Mouse (Mus musculus) megakaryocyte-erythroid progenitor cell, adult 5-6 weeks (primary cell): ENCODE results near the gene Cdkn2b. TPM values are rescaled to one million over a fixed set of nuclear protein-coding genes. Genes with fewer than 3 reads are reported as not detected.

ENCODE experiments used
- ATAC-seq: replicated peaks from 2 replicates; pipeline ENCODE4 v1.8.0; 2016; ENCODE audit warnings: mild to moderate bottlenecking, inconsistent platforms; ENCODE audit not compliant: severe bottlenecking, poor library complexity, low FRiP score, low TSS enrichment
- total RNA-seq, 2 experiments: library from RNA; stranded (forward) in 1 of 2; stranded (reverse) in 1 of 2; fragments of 200-1000, 215-1000 nt in 1 of 2; fragments of >200 nt in 1 of 2; fragmentation: Nextera tagmentation in 1 of 2; gene quantifications; 2 replicates each; pipeline ENCODE4 v1.2.3; 2014 to 2017

Gene Cdkn2b
- total RNA-seq, 2 experiments from 2014 or later: not detected

DNA sequence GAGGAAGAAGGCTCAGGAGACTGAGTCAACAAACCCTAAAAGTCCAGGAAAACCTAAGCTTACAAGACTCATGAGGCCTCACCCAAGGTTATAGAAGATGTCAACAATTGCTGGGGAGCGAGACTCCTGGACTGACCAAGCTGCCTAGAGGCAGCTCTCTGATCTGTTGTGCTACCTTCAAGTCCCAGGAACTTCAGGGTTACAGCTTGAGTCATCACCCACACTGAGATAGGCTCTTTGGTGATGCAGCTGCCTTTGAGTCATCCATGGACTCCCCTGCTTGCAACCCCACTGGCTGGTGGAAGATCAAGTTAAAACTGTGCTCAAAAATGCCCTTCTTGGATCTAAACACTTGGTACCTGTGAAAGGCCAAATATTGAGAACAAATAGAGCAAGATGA is 53.1 kb downstream of the Cdkn2b start:
- ATAC-seq: no peak

Other genes starting within 250 kb of the Cdkn2b start
- 30.9 and 31.5 TPM in 2 replicates for gene Mtap, start 173.9 kb downstream of the Cdkn2b start, total RNA-seq (2014; fragmentation: Nextera tagmentation)
- 50.6 and 58.4 TPM in 2 replicates for gene Mtap, start 173.9 kb downstream of the Cdkn2b start, total RNA-seq (2017)
- gene Cdkn2a, start 16.4 kb downstream of the Cdkn2b start, total RNA-seq (2014; fragmentation: Nextera tagmentation): not detected in 2 replicates
- gene Cdkn2a, start 16.4 kb downstream of the Cdkn2b start, total RNA-seq (2017): not detected in 2 replicates